Mouse (Mus musculus): ENCODE results near the gene Zar1.

- TF ChIP-seq CTCF (IDR thresholded peaks at IDR 0.05; ENCODE audit: low read depth, low read length) (no peak), POLR2AphosphoS5 (IDR thresholded peaks at IDR 0.05; ENCODE audit: insufficient replicate concordance, low read depth, low read length) (no peak), GATA1 (IDR thresholded peaks at IDR 0.05; ENCODE audit: borderline replicate concordance, low read length) (no peak), TAL1 (conservative IDR thresholded peaks at IDR 0.05; ENCODE audit: low read depth, low read length) (no peak), GATA2 (IDR thresholded peaks at IDR 0.05; ENCODE audit: borderline replicate concordance, low read depth, low read length) (no peak)
Observed at GRCm38 (mm10) chr5:72587192-72587681, 6.2 kb upstream of the Zar1 start, which contains the start of gene Gm5868.

Measured in G1E (cell line).